Mouse (Mus musculus) kidney, postnatal 0 days (tissue): ENCODE measurements around the gene Pim1. TPM values are rescaled to one million over a fixed set of nuclear protein-coding genes. Genes with fewer than 3 reads are reported as not detected.
"Not testable (repeated sequence)": the region's sequence is repeated elsewhere in the genome, so short reads cannot be mapped to it uniquely, and the experiment has no call there.

Source experiments
- ATAC-seq: fragments of 200-750 bp; cut with Nextera tagmentation; replicated peaks from 2 replicates; pipeline ENCODE4 v1.8.0; 2017; ENCODE audit warnings: low read depth, moderate number of reproducible peaks, moderate TSS enrichment, moderate library complexity; ENCODE audit not compliant: low FRiP score
- DNase-seq: peaks from one replicate; pipeline ENCODE4 v3.0.0-alpha.2; 2016; ENCODE audit warnings: low spot score
- H3K27ac ChIP-seq: fragments of 300-500 bp; sonication (generic); 2 replicates; pipeline ENCODE4 v1.5.1; 2014; ENCODE audit warnings: mild to moderate bottlenecking
- H3K27me3 ChIP-seq: fragments of 300-500 bp; sonication (generic); 2 replicates; pipeline ENCODE4 v1.6.1; 2014; ENCODE audit warnings: low read length, mixed read lengths; ENCODE audit not compliant: insufficient read depth
- H3K36me3 ChIP-seq: fragments of 300-500 bp; sonication (generic); 2 replicates; pipeline ENCODE4 v1.6.1; 2014; ENCODE audit warnings: low read length, mixed read lengths; ENCODE audit not compliant: insufficient read depth
- H3K4me1 ChIP-seq: fragments of 300-500 bp; sonication (generic); replicated peaks from 2 replicates; pipeline ENCODE4 v1.6.1; 2014; ENCODE audit warnings: antibody characterized with exemption, low read length, mixed read lengths; ENCODE audit not compliant: insufficient read depth
- H3K4me2 ChIP-seq: fragments of 300-500 bp; sonication (generic); 2 replicates; pipeline ENCODE4 v1.6.1; 2014; ENCODE audit warnings: mild to moderate bottlenecking, low read length, moderate library complexity, mixed read lengths
- H3K4me3 ChIP-seq: fragments of 300-500 bp; sonication (generic); replicated peaks from 2 replicates; pipeline ENCODE4 v1.5.1; 2014; ENCODE audit warnings: low read depth, low read length
- H3K9ac ChIP-seq: fragments of 300-500 bp; sonication (generic); 2 replicates; pipeline ENCODE4 v1.6.1; 2014; ENCODE audit warnings: low read depth, low read length
- H3K9me3 ChIP-seq: fragments of 300-500 bp; sonication (generic); replicated peaks from 2 replicates; pipeline ENCODE4 v1.6.1; 2016; ENCODE audit warnings: low read length, inconsistent platforms, mixed read lengths
- CTCF ChIP-seq: IDR thresholded peaks from 2 replicates; pipeline ENCODE4 v1.5.1; 2016; ENCODE audit warnings: antibody characterized with exemption, low read depth, mild to moderate bottlenecking, moderate library complexity
- WGBS: fragments of 180-500 bp; shearing (Covaris S2); extraction: QIAGEN DNeasy Blood & Tissue Kit; methylation state at CpG from one replicate; pipeline ENCODE4 v1.1.7; 2014; 5-methylcytosine and 5-hydroxymethylcytosine counted together
- polyA plus RNA-seq: library from polyadenylated mRNA; unstranded; fragments of >200 nt; fragmentation: Nextera tagmentation; extraction: Ambion mirVana; gene quantifications from 2 replicates; pipeline ENCODE4 v1.2.1, GENCODE M21; 2015

Gene Pim1
- polyA plus RNA-seq, 1 experiment from 2014 or later = 21.3 TPM

DNA sequence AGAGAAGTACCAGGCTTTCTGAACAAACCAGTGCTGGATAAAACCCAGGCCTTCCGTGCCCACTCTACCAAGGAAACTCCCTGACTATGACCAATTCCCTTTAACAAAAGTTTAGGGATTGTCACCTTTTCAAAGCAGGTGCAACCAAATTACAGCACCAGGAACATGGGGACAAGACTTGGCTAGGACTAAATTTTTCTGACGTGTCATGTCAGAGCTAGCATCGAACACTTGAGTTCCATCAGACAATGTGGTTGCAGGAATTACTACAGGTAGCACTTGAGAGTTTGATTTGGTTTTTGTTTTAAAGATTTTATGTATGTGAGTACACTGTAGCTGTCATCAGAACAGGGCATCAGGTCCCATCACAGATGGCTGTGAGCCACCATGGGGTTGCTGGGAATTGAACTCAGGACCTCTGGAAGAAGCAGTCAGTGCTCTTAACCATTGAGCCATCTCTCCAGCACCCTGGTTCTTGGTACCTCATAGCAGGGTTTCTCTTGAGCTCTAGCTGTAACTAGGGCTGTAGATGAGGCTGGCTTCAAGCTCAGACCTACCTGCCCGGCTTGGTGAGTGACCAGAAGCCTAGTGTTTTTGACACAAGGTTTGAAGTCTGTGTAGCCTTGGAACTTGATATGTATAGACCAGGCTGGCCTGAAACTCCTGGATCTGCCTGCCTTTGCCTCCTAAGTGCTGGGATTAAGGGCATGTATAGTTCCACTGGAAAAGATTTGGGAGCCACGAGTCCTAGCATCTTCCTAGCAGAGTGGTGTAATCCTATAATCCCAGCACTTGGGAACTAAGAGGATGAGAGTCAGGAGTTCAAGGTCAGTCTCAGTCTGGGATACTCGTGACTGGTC lies 5.9 kb downstream of the Pim1 start:
- peaks cover 6% of the 10 kb centered on the region; the same call in 1 of the 2 replicates for H3K4me1 ChIP-seq
- ATAC-seq (no peak), DNase-seq (no peak)
- no peak overlapping the region for H3K27ac ChIP-seq
- TF ChIP-seq CTCF = no peak
- H3K9ac ChIP-seq = no peak overlapping the region
- no peak overlapping the region for H3K4me2 ChIP-seq
- WGBS = 80% methylated on average over 6 of the region's 6 CpGs
- no peaks in the 10 kb centered on the region for H3K9me3 ChIP-seq
- peaks cover 13% of the 10 kb centered on the region for H3K36me3 ChIP-seq
- no peaks in the 10 kb centered on the region for H3K27me3 ChIP-seq
- no peak overlapping the region for H3K4me3 ChIP-seq

DNA sequence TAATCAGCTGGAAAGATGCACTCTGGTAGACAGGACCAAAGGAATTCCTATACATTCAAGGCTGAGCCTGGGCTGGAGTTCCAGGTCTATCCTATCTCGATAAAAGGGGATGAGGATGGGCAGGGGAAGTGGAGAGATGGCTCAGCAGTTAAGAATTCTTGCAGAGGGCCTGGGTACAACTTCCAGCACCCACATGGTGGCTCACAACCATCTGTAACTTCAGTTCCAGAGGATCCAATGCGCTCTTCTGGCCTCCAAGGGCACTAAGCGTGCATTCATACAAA lies 6.5 kb downstream of the Pim1 start:
- H3K4me3 ChIP-seq = no peak overlapping the region
- no peak for DNase-seq
- no peak overlapping the region for H3K27ac ChIP-seq
- ATAC-seq = no peak
- peaks cover 6% of the 10 kb centered on the region; the same call in 1 of the 2 replicates for H3K4me1 ChIP-seq
- TF ChIP-seq CTCF = no peak
- 97% methylated on average over 3 of the region's 3 CpGs for WGBS
- no peaks in the 10 kb centered on the region for H3K9me3 ChIP-seq
- no peak overlapping the region for H3K9ac ChIP-seq
- H3K36me3 ChIP-seq = peaks cover 13% of the 10 kb centered on the region
- no peak overlapping the region for H3K4me2 ChIP-seq
- no peaks in the 10 kb centered on the region for H3K27me3 ChIP-seq

DNA sequence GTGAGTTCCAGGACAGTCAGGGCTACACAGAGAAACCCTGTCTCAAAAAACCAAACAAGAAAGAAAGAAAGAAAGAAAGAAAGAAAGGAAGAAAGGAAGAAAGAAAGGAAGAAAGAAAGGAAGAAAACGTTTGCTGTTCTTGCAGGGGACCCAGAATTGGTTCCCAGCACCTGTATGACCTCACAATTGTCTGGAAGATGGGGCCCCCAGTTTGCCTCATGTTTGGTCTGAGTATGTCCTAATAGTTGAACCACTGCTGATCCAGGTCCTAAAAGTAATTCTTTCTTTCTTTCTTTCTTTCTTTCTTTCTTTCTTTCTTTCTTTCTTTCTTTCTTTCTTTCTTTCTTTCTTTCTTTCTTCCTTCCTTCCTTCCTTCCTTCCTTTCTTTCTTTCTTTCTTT lies 6.9 kb downstream of the Pim1 start:
- not testable (repeated sequence) for H3K4me2 ChIP-seq, H3K27ac ChIP-seq, ATAC-seq, H3K9me3 ChIP-seq, H3K9ac ChIP-seq, H3K4me1 ChIP-seq, H3K27me3 ChIP-seq, DNase-seq, H3K4me3 ChIP-seq
- H3K36me3 ChIP-seq = peaks cover 13% of the 10 kb centered on the region
- 62% methylated on average over 1 of the region's 1 CpGs for WGBS

DNA sequence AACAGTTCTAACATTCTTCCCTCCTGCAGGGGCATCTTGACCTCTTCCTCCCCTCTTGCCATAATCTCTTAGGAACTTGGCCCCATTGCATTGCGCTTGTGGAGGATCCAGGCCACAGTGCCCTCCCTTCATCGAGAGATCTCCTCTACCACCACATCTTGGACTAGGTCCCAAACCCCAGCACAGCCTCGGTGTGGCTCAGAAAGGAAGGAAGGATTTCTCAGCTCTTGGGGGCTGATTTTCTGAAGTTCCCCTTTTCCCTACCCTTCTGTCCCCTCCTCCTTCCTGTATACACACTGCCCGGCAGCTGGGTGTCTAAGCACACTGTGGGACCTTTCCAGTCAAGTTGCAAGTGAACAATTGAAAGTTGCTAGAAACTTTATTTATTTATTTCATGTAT lies 7.5 kb downstream of the Pim1 start:
- Histone ChIP-seq H3K27me3 (no peaks in the 10 kb centered on the region), H3K36me3 (peaks cover 13% of the 10 kb centered on the region), H3K4me2 (no peak overlapping the region), H3K4me3 (no peak overlapping the region), H3K4me1 (peaks cover 12% of the 10 kb centered on the region; the same call in 1 of the 2 replicates), H3K27ac (no peak overlapping the region), H3K9ac (no peak overlapping the region), H3K9me3 (no peaks in the 10 kb centered on the region)
- ATAC-seq = no peak
- no peak for TF ChIP-seq CTCF
- 49% methylated on average over 4 of the region's 4 CpGs for WGBS
- peak; percentile 23 for DNase-seq

DNA sequence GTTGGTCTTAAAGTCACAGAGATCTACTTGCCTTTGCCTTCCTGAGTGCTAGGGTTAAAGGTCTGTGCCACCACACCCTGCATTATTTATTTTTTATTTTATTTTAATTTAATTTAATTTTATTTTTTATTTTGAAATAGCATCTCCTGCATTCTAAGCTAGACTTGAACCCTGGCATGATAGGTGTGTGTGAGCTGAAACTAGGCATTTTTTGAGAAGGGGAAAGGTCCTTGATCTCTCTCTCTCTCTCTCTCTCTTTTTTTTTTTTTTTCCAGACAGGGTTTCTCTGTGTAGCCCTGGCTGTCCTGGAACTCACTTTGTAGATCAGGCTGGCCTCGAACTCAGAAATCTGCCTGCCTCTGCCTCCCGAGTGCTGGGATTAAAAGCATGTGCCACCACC lies 8.4 kb downstream of the Pim1 start:
- H3K9me3 ChIP-seq, ATAC-seq, H3K4me3 ChIP-seq, H3K36me3 ChIP-seq, H3K9ac ChIP-seq, H3K4me2 ChIP-seq, H3K27ac ChIP-seq, DNase-seq, H3K27me3 ChIP-seq: not testable (repeated sequence)
- WGBS = 100% methylated on average over 2 of the region's 2 CpGs
- 0 out of 2 replicates have a peak, but pooled peaks cover 14% of the 10 kb centered on the region for H3K4me1 ChIP-seq

DNA sequence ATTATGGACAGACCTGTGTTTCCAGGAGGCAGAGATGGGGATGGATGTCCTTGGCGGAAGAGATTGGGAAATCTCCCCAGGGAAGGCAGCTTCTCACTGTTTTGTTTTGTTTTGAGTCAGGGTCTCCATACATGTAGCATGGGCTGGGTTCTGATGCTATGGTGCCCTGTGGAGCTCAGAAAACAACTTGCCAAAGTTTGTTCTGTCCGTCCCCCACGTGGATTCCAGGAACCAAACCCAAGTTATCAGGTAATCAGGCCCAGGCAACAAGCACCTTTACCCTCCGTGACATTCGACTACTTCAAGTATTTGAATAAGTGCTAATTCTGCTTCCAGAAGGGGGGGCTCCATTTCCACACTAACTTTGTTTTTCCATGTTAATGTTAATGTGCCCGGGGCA lies 9.0 kb downstream of the Pim1 start:
- 71% methylated on average over 6 of the region's 6 CpGs for WGBS
- DNase-seq (no peak), ATAC-seq (no peak)
- TF ChIP-seq CTCF = no peak
- Histone ChIP-seq H3K36me3 (peaks cover 3% of the 10 kb centered on the region), H3K4me3 (no peak overlapping the region), H3K27me3 (no peaks in the 10 kb centered on the region), H3K4me1 (0 out of 2 replicates have a peak, but pooled peaks cover 14% of the 10 kb centered on the region), H3K27ac (no peak overlapping the region), H3K4me2 (no peak overlapping the region), H3K9me3 (no peaks in the 10 kb centered on the region), H3K9ac (no peak overlapping the region)
